Mouse (Mus musculus) liver, embryonic 12.5 days (tissue): ENCODE measurements around the gene Ttc9c. TPM values are rescaled to one million over a fixed set of nuclear protein-coding genes. Genes with fewer than 3 reads are reported as not detected.

ENCODE experiments used
- ATAC-seq: fragments of 200-750 bp; cut with Nextera tagmentation; 2 replicates; pipeline ENCODE4 v1.8.0; 2017; ENCODE audit warnings: moderate number of reproducible peaks, mild to moderate bottlenecking, moderate library complexity
- H3K27ac ChIP-seq: fragments of 300-500 bp; sonication (generic); 2 replicates; pipeline ENCODE4 v1.5.1; 2016; ENCODE audit warnings: mild to moderate bottlenecking
- H3K27me3 ChIP-seq: fragments of 300-500 bp; sonication (generic); replicated peaks from 2 replicates; pipeline ENCODE4 v1.6.1; 2016; ENCODE audit warnings: mild to moderate bottlenecking, moderate library complexity
- H3K36me3 ChIP-seq: fragments of 300-500 bp; sonication (generic); 2 replicates; pipeline ENCODE4 v1.6.1; 2016; ENCODE audit warnings: mild to moderate bottlenecking, moderate library complexity
- H3K4me1 ChIP-seq: fragments of 300-500 bp; sonication (generic); 2 replicates; pipeline ENCODE4 v1.6.1; 2016
- H3K4me2 ChIP-seq: fragments of 300-500 bp; sonication (generic); 2 replicates; pipeline ENCODE4 v1.6.1; 2016; ENCODE audit warnings: mild to moderate bottlenecking, moderate library complexity
- H3K4me3 ChIP-seq: fragments of 300-500 bp; sonication (generic); 2 replicates; pipeline ENCODE4 v1.5.1; 2016; ENCODE audit warnings: mild to moderate bottlenecking, moderate library complexity
- H3K9ac ChIP-seq: fragments of 300-500 bp; sonication (generic); 2 replicates; pipeline ENCODE4 v1.6.1; 2016; ENCODE audit warnings: mild to moderate bottlenecking, moderate library complexity
- H3K9me3 ChIP-seq: fragments of 300-500 bp; sonication (generic); replicated peaks from 2 replicates; pipeline ENCODE4 v1.6.1; 2016; ENCODE audit warnings: mild to moderate bottlenecking, moderate library complexity
- WGBS: fragments of 180-500 bp; shearing (Covaris S2); methylation state at CpG from one replicate; pipeline ENCODE4 v1.1.7; 2016; ENCODE audit not compliant: insufficient replicate concordance; 5-methylcytosine and 5-hydroxymethylcytosine counted together
- polyA plus RNA-seq: library from polyadenylated mRNA; unstranded; fragments of >200 nt; fragmentation: Nextera tagmentation; extraction: Ambion mirVana; gene quantifications from 2 replicates; pipeline ENCODE4 v1.2.1, GENCODE M21; 2016

The Ttc9c gene
- polyA plus RNA-seq, 1 experiment from 2014 or later, result 31.6 TPM

DNA sequence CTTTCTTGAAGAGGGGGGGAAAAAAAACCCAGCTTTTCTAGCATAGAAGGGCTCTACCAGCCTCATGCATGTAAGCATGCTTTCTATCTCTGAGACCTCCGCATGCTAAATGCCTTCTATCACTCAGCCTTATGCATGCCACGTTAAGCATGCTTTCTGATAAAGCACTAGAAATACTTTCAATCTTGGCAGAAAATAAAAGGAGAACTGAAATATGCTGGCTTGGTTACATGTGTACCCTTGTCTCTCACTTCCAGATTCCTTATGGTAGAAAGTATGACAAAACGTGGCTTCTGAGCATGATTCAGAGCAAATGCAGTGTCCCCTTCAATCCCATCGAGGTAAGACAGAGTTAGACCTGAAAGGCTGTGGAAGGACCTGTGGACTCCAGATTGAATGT, 55.9 kb downstream of the Ttc9c start:
- Histone ChIP-seq H3K9ac (no peak overlapping the region), H3K27ac (no peak overlapping the region), H3K4me2 (no peak overlapping the region), H3K27me3 (no peaks in the 10 kb centered on the region), H3K4me3 (no peak overlapping the region), H3K4me1 (peaks cover 18% of the 10 kb centered on the region), H3K9me3 (peaks cover 7% of the 10 kb centered on the region), H3K36me3 (peaks cover 77% of the 10 kb centered on the region)
- ATAC-seq, result no peak
- 81% methylated on average over 4 of the region's 4 CpGs for WGBS

DNA sequence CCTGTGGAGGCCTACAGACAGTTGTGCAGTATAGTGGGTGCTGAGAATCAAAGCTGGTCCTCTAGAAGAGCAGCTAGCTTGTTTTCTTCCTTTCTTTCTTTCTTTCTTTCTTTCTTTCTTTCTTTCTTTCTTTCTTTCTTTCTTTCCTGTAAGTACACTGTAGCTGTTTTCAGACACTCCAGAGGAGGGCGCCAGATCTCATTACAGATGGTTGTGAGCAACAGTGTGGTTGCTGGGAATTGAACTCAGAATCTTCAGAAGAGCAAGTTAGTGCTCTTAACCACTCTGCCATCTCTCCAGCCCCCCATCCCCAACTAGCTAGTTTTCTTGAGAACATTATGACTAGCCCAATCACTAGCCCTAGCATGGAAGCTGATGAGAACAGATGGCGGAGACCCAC, 58.4 kb downstream of the Ttc9c start:
- Histone ChIP-seq H3K4me3 (no peak overlapping the region), H3K27ac (no peak overlapping the region), H3K9me3 (peaks cover 7% of the 10 kb centered on the region), H3K4me2 (no peak overlapping the region), H3K4me1 (peaks cover 32% of the 10 kb centered on the region), H3K9ac (no peak overlapping the region), H3K27me3 (no peaks in the 10 kb centered on the region), H3K36me3 (peaks cover 54% of the 10 kb centered on the region)
- no peak for ATAC-seq
- WGBS, result 81% methylated on average over 2 of the region's 2 CpGs

Other genes starting within 250 kb of the Ttc9c start
- 1.6 and 1.7 TPM in 2 replicates for gene Slc22a8, start 228.1 kb downstream of the Ttc9c start, polyA plus RNA-seq
- not detected in 2 replicates for gene Slc22a6, start 201.3 kb downstream of the Ttc9c start, polyA plus RNA-seq
- not detected in 2 replicates for gene Chrm1, start 155.5 kb downstream of the Ttc9c start, polyA plus RNA-seq
- 133 and 141 TPM in 2 replicates for gene Slc3a2, start 96.0 kb downstream of the Ttc9c start, polyA plus RNA-seq
- gene Wdr74, start 83.5 kb downstream of the Ttc9c start, polyA plus RNA-seq, result 87.1 and 95.9 TPM in 2 replicates
- 2.1 and 2.3 TPM in 2 replicates for gene 1700092M07Rik, start 78.6 kb downstream of the Ttc9c start, polyA plus RNA-seq
- 56.2 and 58.4 TPM in 2 replicates for gene Stx5a, start 77.9 kb downstream of the Ttc9c start, polyA plus RNA-seq
- gene Nxf1, start 62.3 kb downstream of the Ttc9c start, polyA plus RNA-seq, result 116 and 130 TPM in 2 replicates
- 77.4 and 80.0 TPM in 2 replicates for gene Tmem223, start 48.3 kb downstream of the Ttc9c start, polyA plus RNA-seq
- 99.1 and 104 TPM in 2 replicates for gene Tmem179b, start 44.9 kb downstream of the Ttc9c start, polyA plus RNA-seq
- gene Taf6l, start 32.9 kb downstream of the Ttc9c start, polyA plus RNA-seq, result 21.8 and 23.1 TPM in 2 replicates
- gene Polr2g, start 20.8 kb downstream of the Ttc9c start, polyA plus RNA-seq, result 105 and 110 TPM in 2 replicates
- 2.3 and 2.8 TPM in 2 replicates for gene Zbtb3, start 16.8 kb downstream of the Ttc9c start, polyA plus RNA-seq
- gene Hnrnpul2, start 677 bp upstream of the Ttc9c start, polyA plus RNA-seq, result 3.5 and 3.6 TPM in 2 replicates
- gene AC129217.1, start 10.4 kb upstream of the Ttc9c start, polyA plus RNA-seq, result 0.26 TPM in 1 of 2 replicates, not detected in the other
- gene Bscl2, start 18.1 kb upstream of the Ttc9c start, polyA plus RNA-seq, result 37.0 and 45.2 TPM in 2 replicates
- 0.62 and 0.65 TPM in 2 replicates for gene Gng3, start 19.9 kb upstream of the Ttc9c start, polyA plus RNA-seq
- 0.11 TPM in 1 of 2 replicates, not detected in the other for gene Lrrn4cl, start 31.4 kb upstream of the Ttc9c start, polyA plus RNA-seq
- 133 and 135 TPM in 2 replicates for gene Ubxn1, start 52.2 kb upstream of the Ttc9c start, polyA plus RNA-seq
- gene Uqcc3, start 61.6 kb upstream of the Ttc9c start, polyA plus RNA-seq, result 40.6 and 43.4 TPM in 2 replicates
- 76.1 and 80.4 TPM in 2 replicates for gene Lbhd1, start 64.4 kb upstream of the Ttc9c start, polyA plus RNA-seq
- gene Gm49403, start 64.6 kb upstream of the Ttc9c start, polyA plus RNA-seq, result not detected in 2 replicates
- gene 1810009A15Rik, start 69.5 kb upstream of the Ttc9c start, polyA plus RNA-seq, result 107 and 111 TPM in 2 replicates
- gene Gm49416, start 69.6 kb upstream of the Ttc9c start, polyA plus RNA-seq, result not detected in 2 replicates
- gene Ints5, start 73.7 kb upstream of the Ttc9c start, polyA plus RNA-seq, result 39.9 and 40.8 TPM in 2 replicates
- 61.9 TPM in 2 replicates for gene Ganab, start 78.7 kb upstream of the Ttc9c start, polyA plus RNA-seq
- gene B3gat3, start 101.0 kb upstream of the Ttc9c start, polyA plus RNA-seq, result 28.4 and 31.7 TPM in 2 replicates
- 3.0 and 3.4 TPM in 2 replicates for gene Rom1, start 110.0 kb upstream of the Ttc9c start, polyA plus RNA-seq
- gene Eml3, start 110.2 kb upstream of the Ttc9c start, polyA plus RNA-seq, result 21.3 and 23.0 TPM in 2 replicates
- gene Mta2, start 122.5 kb upstream of the Ttc9c start, polyA plus RNA-seq, result 138 and 140 TPM in 2 replicates
- 26.0 and 27.7 TPM in 2 replicates for gene Tut1, start 134.5 kb upstream of the Ttc9c start, polyA plus RNA-seq
- gene Eef1g, start 147.7 kb upstream of the Ttc9c start, polyA plus RNA-seq, result 358 and 366 TPM in 2 replicates
- 1.8 and 2.0 TPM in 2 replicates for gene Ahnak, start 170.0 kb upstream of the Ttc9c start, polyA plus RNA-seq